Mouse (Mus musculus): ENCODE measurements around the gene Gm44502.

DNA sequence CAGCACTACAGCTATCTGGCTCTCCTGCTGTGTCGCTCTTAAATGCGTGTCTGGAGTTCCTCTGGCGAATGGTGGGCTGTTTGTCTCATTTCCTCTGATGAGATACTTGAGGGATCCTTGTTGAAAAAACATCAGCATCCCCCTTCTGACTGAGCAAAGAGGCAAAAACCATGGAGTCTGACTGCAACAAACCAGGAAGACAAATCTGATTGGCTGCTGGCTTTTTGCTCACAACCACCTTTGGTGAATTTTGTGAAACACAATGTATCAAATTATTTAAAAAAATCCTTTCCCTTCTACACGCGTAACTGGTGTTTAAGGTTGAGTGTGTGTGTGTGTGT, 46.9 kb upstream of the Gm44502 start:
- TF ChIP-seq CEBPB (IDR thresholded peaks at IDR 0.05; ENCODE audit: insufficient read depth, poor library complexity, severe bottlenecking) (no peak), TCF12 (IDR thresholded peaks at IDR 0.05; ENCODE audit: insufficient read depth, poor library complexity, severe bottlenecking) (no peak), POLR2A (IDR thresholded peaks at IDR 0.05; ENCODE audit: insufficient read length, low read depth) (no peak), POLR2AphosphoS2 (IDR thresholded peaks at IDR 0.05; ENCODE audit: insufficient read length, low read depth) (no peak), USF1 (IDR thresholded peaks at IDR 0.05; ENCODE audit: low read depth) (no peak), MAX (IDR thresholded peaks at IDR 0.05; ENCODE audit: low read depth) (no peak), REST (IDR thresholded peaks at IDR 0.05; ENCODE audit: insufficient read depth, insufficient read length) (no peak), MYOD1 (IDR thresholded peaks at IDR 0.05; ENCODE audit: control insufficient read depth in 1 of 3, insufficient read length in 2 of 3, low read depth in 2 of 3) (no peak), E2F4 (IDR thresholded peaks at IDR 0.05; ENCODE audit: insufficient read depth) (no peak), MYOG (IDR thresholded peaks at IDR 0.05; ENCODE audit: control insufficient read depth in 1 of 3, insufficient read depth in 1 of 3, insufficient read length in 2 of 3, low read depth in 2 of 3) (no peak)
